Mouse (Mus musculus) spleen, adult 2 months (tissue): Measurements from ENCODE around the gene Aggf1.

Source experiments
- CTCF ChIP-seq: fragments of 200-500 bp; IDR thresholded peaks from 2 replicates; pipeline ENCODE4 v1.5.1; 2011; ENCODE audit warnings: mild to moderate bottlenecking, inconsistent platforms; ENCODE audit not compliant: insufficient read depth, insufficient read length, insufficient replicate concordance; ENCODE audit errors: extremely low read depth
- POLR2A ChIP-seq: fragments of 200-500 bp; IDR thresholded peaks from 2 replicates; pipeline ENCODE4 v1.6.1; 2011; ENCODE audit warnings: low read depth, low read length, inconsistent platforms

DNA sequence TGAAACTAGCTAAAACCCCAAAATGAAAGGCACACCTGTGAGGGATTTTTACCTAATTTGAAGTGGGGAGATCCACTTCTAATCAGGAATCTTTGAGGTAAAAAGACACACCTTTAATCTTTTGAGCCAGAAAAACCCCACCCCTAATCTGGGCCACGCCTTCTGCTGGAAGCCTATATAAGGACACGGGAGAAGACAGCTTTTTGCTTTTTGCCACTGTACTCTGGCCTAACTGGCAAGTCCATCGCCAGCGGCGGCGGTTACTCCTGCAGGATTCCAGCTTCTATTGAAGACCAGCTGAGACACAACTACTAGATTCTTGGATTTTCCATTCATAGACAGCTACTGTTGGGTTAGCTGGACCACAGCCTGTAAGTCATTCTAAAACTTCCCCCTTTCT, 51.8 kb downstream of the Aggf1 start, which contains the start of gene Zbed3:
- TF ChIP-seq CTCF (no peak), POLR2A (no peak)
